Mouse (Mus musculus): ENCODE measurements around the gene Psors1c2. TPM values are rescaled to one million over a fixed set of nuclear protein-coding genes. Genes with fewer than 3 reads are reported as not detected.
"Not testable (repeated sequence)": the region's sequence is repeated elsewhere in the genome, so short reads cannot be mapped to it uniquely, and the experiment has no call there.

The Psors1c2 gene
- polyA plus RNA-seq, 1 experiment from 2014 or later = 1.1 TPM

- peaks cover 5% of the 10 kb centered on the region; the same call in 1 of the 2 replicates for H3K36me3 ChIP-seq
- H3K9me3 ChIP-seq = no peaks in the 10 kb centered on the region
- peaks cover 10% of the 10 kb centered on the region for H3K4me1 ChIP-seq
- peaks cover 66% of the 10 kb centered on the region for H3K27me3 ChIP-seq (ENCODE audit: insufficient read depth, poor library complexity, severe bottlenecking)
- 14% methylated on average over 13 of the region's 13 CpGs for WGBS
- H3K27ac ChIP-seq = no peak overlapping the region
- no peak overlapping the region for H3K4me3 ChIP-seq
- no peak for DNase-seq (ENCODE audit: low spot score)
Observed at GRCm38 (mm10) chr17:35507556-35508260, 25.3 kb upstream of the Psors1c2 start.

GRCm38 (mm10) chr17:35508279-35508678 is 24.7 kb upstream of the Psors1c2 start:
- Histone ChIP-seq H3K4me1 (peaks cover 10% of the 10 kb centered on the region), H3K27me3 (ENCODE audit: insufficient read depth, poor library complexity, severe bottlenecking) (peaks cover 65% of the 10 kb centered on the region)
- not testable (repeated sequence) for DNase-seq (ENCODE audit: low spot score); H3K4me3 ChIP-seq; H3K9me3 ChIP-seq; H3K27ac ChIP-seq; H3K36me3 ChIP-seq
- WGBS = 42% methylated on average over 5 of the region's 5 CpGs

GRCm38 (mm10) chr17:35509284-35509683 is 23.7 kb upstream of the Psors1c2 start:
- Histone ChIP-seq H3K36me3 (peaks cover 14% of the 10 kb centered on the region; the same call in 1 of the 2 replicates), H3K9me3 (no peaks in the 10 kb centered on the region), H3K4me3 (no peak overlapping the region), H3K27me3 (ENCODE audit: insufficient read depth, poor library complexity, severe bottlenecking) (peaks cover 55% of the 10 kb centered on the region), H3K27ac (no peak overlapping the region), H3K4me1 (peaks cover 14% of the 10 kb centered on the region)
- DNase-seq (ENCODE audit: low spot score) = no peak
- WGBS = 22% methylated on average over 8 of the region's 8 CpGs

- Histone ChIP-seq H3K27me3 (ENCODE audit: insufficient read depth, poor library complexity, severe bottlenecking) (peaks cover 18% of the 10 kb centered on the region), H3K36me3 (peaks cover 18% of the 10 kb centered on the region; the same call in 1 of the 2 replicates), H3K27ac (no peak overlapping the region), H3K9me3 (no peaks in the 10 kb centered on the region), H3K4me1 (peaks cover 33% of the 10 kb centered on the region), H3K4me3 (no peak overlapping the region)
- no peak for DNase-seq (ENCODE audit: low spot score)
- 91% methylated on average over 7 of the region's 7 CpGs for WGBS
Observed at GRCm38 (mm10) chr17:35512916-35513626, 19.9 kb upstream of the Psors1c2 start.

- Histone ChIP-seq H3K9me3 (no peaks in the 10 kb centered on the region), H3K36me3 (peaks cover 18% of the 10 kb centered on the region; the same call in 1 of the 2 replicates), H3K27me3 (ENCODE audit: insufficient read depth, poor library complexity, severe bottlenecking) (peaks cover 12% of the 10 kb centered on the region; the same call in 1 of the 2 replicates), H3K4me3 (no peak overlapping the region), H3K27ac (no peak overlapping the region), H3K4me1 (peaks cover 38% of the 10 kb centered on the region)
- 18% methylated on average over 2 of the region's 2 CpGs for WGBS
- DNase-seq (ENCODE audit: low spot score) = no peak
Observed at GRCm38 (mm10) chr17:35513886-35514285, 19.1 kb upstream of the Psors1c2 start.

GRCm38 (mm10) chr17:35514756-35515155 is 18.2 kb upstream of the Psors1c2 start:
- peaks cover 35% of the 10 kb centered on the region for H3K4me1 ChIP-seq
- H3K9me3 ChIP-seq = no peaks in the 10 kb centered on the region
- no peak for DNase-seq (ENCODE audit: low spot score)
- peaks cover 18% of the 10 kb centered on the region; the same call in 1 of the 2 replicates for H3K36me3 ChIP-seq
- H3K27ac ChIP-seq = 0 out of 2 replicates have a peak overlapping the region, but pooled peaks have one; percentile 10
- peaks cover 3% of the 10 kb centered on the region; the same call in 1 of the 2 replicates for H3K27me3 ChIP-seq (ENCODE audit: insufficient read depth, poor library complexity, severe bottlenecking)
- peak overlapping the region; percentile 3; the same call in 1 of the 2 replicates for H3K4me3 ChIP-seq
- 59% methylated on average over 6 of the region's 6 CpGs for WGBS

GRCm38 (mm10) chr17:35515911-35516640 is 16.9 kb upstream of the Psors1c2 start:
- Histone ChIP-seq H3K4me3 (peak overlapping the region; percentile 73), H3K27ac (peak overlapping the region; percentile 81), H3K36me3 (peaks cover 24% of the 10 kb centered on the region), H3K9me3 (no peaks in the 10 kb centered on the region), H3K4me1 (peaks cover 39% of the 10 kb centered on the region), H3K27me3 (ENCODE audit: insufficient read depth, poor library complexity, severe bottlenecking) (no peaks in the 10 kb centered on the region)
- no peak for DNase-seq (ENCODE audit: low spot score)
- 6% methylated on average over 25 of the region's 25 CpGs for WGBS

GRCm38 (mm10) chr17:35516652-35517500 is 16.1 kb upstream of the Psors1c2 start, which contains the start of the genes Tcf19 and Cchcr1:
Gene Tcf19, minus strand, starts transcription at chr17:35516824.
Gene Cchcr1, plus strand, starts transcription at chr17:35517100.
- under 1% methylated on average over 67 of the region's 67 CpGs for WGBS
- peak within 1 kb of the TSS; percentile 73 for H3K4me3 ChIP-seq
- H3K27ac ChIP-seq = peak within 1 kb of the TSS; percentile 81
- H3K4me1 ChIP-seq = peaks cover 39% of the 10 kb centered on the region
- peak; percentile 100 for DNase-seq (ENCODE audit: low spot score)
- H3K36me3 ChIP-seq = peaks cover 27% of the 10 kb centered on the region
- H3K27me3 ChIP-seq (ENCODE audit: insufficient read depth, poor library complexity, severe bottlenecking) = no peaks in the 10 kb centered on the region
- no peaks in the 10 kb centered on the region for H3K9me3 ChIP-seq

GRCm38 (mm10) chr17:35517526-35517925 is 15.5 kb upstream of the Psors1c2 start:
- peaks cover 27% of the 10 kb centered on the region for H3K36me3 ChIP-seq
- DNase-seq (ENCODE audit: low spot score) = no peak
- H3K9me3 ChIP-seq = no peaks in the 10 kb centered on the region
- 8% methylated on average over 12 of the region's 12 CpGs for whole genome bisulfite sequencing
- peak overlapping the region; percentile 73 for H3K4me3 ChIP-seq
- H3K27me3 ChIP-seq (ENCODE audit: insufficient read depth, poor library complexity, severe bottlenecking) = no peaks in the 10 kb centered on the region
- H3K27ac ChIP-seq = peak overlapping the region; percentile 81
- H3K4me1 ChIP-seq = peaks cover 39% of the 10 kb centered on the region

- 0 out of 2 replicates have a peak, but pooled peaks cover 4% of the 10 kb centered on the region for H3K4me1 ChIP-seq
- H3K4me3 ChIP-seq = no peak overlapping the region
- H3K9me3 ChIP-seq = no peaks in the 10 kb centered on the region
- WGBS = 85% methylated on average over 9 of the region's 9 CpGs
- DNase-seq (ENCODE audit: low spot score) = no peak
- H3K27me3 ChIP-seq (ENCODE audit: insufficient read depth, poor library complexity, severe bottlenecking) = no peaks in the 10 kb centered on the region
- H3K27ac ChIP-seq = no peak overlapping the region
- H3K36me3 ChIP-seq = peaks cover 71% of the 10 kb centered on the region
Observed at GRCm38 (mm10) chr17:35524354-35524753, 8.6 kb upstream of the Psors1c2 start.

GRCm38 (mm10) chr17:35526644-35527043 is 6.4 kb upstream of the Psors1c2 start:
- no peak overlapping the region for H3K4me3 ChIP-seq
- DNase-seq (ENCODE audit: low spot score) = no peak
- no peaks in the 10 kb centered on the region for H3K9me3 ChIP-seq
- peaks cover 80% of the 10 kb centered on the region for H3K36me3 ChIP-seq
- no peak overlapping the region for H3K27ac ChIP-seq
- H3K27me3 ChIP-seq (ENCODE audit: insufficient read depth, poor library complexity, severe bottlenecking) = no peaks in the 10 kb centered on the region; the same call in 1 of the 2 replicates
- 71% methylated on average over 8 of the region's 8 CpGs for WGBS
- no peaks in the 10 kb centered on the region; the same call in 1 of the 2 replicates for H3K4me1 ChIP-seq

GRCm38 (mm10) chr17:35532360-35532759 is 641 bp upstream of the Psors1c2 start:
- Histone ChIP-seq H3K9me3 (no peaks in the 10 kb centered on the region), H3K4me1 (peaks cover 12% of the 10 kb centered on the region), H3K36me3 (peaks cover 35% of the 10 kb centered on the region), H3K27me3 (ENCODE audit: insufficient read depth, poor library complexity, severe bottlenecking) (peaks cover 15% of the 10 kb centered on the region), H3K4me3 (no peak overlapping the region), H3K27ac (no peak overlapping the region)
- WGBS = 7% methylated on average over 3 of the region's 3 CpGs
- DNase-seq (ENCODE audit: low spot score) = no peak

All from heart, embryonic 10.5 days (tissue).